Mouse (Mus musculus): ENCODE data around the gene Aplf.

Aplf gene

DNA sequence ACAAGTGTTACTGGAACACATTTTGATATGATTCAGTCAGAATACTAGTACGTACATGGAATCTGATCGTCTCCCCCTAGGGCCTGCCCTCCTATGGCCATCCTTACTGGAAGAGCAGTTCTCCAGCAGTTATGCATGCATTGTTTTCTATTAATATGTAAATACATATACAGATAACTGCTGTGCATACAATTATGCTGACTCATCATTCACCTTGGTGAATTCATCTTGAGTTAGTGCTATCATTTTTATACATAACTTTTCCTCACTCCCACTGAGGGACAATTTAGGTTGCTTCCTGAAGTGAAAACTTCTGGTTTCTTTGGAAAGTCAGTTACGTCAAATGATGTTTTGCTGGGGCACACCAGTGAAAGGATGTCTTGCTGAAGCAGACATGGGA, 48.8 kb downstream of the Aplf start:
- no peak for DNase-seq (ENCODE audit: low spot score)

GRCm38 (mm10) chr6:87621281-87621680, 50.7 kb downstream of the Aplf start:
- no peak for DNase-seq (ENCODE audit: low spot score)

- no peak for DNase-seq (ENCODE audit: low spot score)
Observed at GRCm38 (mm10) chr6:87618021-87618420, 54.0 kb downstream of the Aplf start.

DNA sequence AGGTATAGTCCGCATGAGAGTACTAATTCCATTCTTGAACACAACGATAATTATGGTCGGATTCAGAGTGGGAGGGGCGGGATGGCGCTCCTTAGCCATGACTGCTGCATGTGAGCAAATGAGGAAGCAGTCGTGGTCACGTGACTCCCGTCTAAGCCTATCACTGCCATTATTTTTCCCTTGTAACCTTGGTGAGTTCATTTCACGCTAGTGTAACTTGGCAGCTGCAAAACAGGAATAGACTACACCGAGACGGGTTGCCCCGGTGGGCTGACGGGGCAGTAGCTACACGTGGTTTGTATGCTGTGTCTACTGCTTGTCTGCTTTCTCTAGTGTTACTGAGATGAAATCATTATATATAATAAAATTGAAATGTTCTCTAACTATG, 56.3 kb downstream of the Aplf start:
- DNase-seq (ENCODE audit: low spot score) = no peak

DNA sequence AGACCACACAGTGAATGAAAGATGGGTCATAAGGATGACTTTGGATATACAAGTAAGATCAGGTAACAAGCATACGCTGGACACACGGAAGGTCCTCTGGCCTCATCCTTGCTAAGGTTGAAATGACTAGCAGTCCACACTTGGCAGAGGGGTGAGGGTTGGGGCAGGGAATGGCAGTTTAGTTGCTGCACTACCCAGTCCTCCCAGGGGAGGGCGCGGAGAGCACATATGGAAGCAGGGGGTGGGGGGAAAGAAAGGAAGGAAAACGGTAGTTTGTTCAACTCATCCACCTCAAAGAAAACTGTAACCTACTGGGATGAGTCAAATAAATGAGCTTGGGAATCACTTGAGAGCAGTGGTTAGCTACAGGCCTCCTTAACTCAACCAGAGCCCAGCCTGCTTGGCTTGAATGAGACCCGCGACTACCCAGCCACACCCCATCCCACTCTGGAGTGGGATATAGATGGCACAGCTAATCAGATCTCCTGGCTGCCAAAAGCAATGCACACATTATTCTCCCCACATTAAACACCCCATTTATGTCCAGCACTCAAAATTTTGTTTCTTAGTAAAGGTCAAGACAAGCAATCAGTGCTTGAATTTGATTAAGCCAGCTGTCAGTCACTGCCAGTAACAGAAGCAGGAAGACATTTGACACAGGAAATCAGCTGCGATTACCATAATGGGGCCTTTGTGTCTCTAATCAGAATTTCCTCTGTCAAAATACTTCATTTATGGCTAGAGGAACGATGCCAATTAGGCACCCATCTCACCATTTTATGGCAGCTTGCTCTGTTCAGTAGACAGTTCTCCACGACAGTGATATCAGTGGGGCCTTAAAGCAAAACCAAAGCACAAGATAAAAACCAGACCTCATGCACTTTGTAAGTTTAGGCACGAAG, 56.9 kb downstream of the Aplf start:
- DNase-seq (ENCODE audit: low spot score) = no peak

DNA sequence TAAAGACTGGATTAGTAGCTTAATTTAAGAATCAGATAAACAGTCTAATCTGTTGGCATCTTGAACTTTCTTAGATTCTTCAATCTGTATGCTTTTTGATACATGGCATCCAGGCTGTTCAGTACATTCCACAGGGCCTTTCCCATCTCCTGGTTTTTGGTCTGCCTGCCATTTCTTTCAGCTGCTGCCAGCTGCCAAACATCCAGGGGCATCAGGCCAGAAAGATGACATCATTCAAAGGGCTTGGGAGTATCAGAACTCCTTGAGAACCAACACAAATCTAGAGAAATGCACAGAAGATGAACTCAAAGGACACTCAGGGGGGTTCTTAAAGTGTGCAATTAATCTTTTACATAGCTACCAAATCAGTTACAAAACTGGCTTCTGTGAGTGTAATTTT, 72.2 kb downstream of the Aplf start:
- no peak for DNase-seq (ENCODE audit: low spot score)

- DNase-seq (ENCODE audit: low spot score) = no peak
Observed at GRCm38 (mm10) chr6:87597116-87597833, 74.7 kb downstream of the Aplf start.

DNA sequence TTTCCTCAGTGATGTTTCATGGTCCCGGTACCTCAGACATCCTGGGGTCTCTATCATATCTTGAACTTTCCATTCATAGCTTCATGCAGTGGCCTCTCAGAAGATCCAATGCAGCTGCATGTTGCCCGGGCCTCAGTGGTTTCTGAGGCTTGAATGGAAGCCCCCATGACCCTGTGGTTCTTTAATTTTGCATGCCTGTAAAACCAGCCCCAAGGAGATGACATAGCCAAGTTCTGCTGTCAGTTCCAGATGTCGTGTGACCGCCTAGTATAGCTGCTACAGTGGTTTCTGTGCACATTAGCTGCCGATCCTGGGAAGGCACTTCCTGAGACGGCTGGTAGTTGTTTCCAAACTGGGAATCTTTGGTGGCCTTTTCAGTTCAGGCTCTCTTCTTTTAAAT, 77.8 kb downstream of the Aplf start:
- DNase-seq (ENCODE audit: low spot score) = no peak

- no peak for DNase-seq (ENCODE audit: low spot score)
Observed at GRCm38 (mm10) chr6:87590394-87591281, 81.4 kb downstream of the Aplf start, which contains the start of gene Prokr1. Prokr1 (minus strand) TSS chr6:87590743.

DNA sequence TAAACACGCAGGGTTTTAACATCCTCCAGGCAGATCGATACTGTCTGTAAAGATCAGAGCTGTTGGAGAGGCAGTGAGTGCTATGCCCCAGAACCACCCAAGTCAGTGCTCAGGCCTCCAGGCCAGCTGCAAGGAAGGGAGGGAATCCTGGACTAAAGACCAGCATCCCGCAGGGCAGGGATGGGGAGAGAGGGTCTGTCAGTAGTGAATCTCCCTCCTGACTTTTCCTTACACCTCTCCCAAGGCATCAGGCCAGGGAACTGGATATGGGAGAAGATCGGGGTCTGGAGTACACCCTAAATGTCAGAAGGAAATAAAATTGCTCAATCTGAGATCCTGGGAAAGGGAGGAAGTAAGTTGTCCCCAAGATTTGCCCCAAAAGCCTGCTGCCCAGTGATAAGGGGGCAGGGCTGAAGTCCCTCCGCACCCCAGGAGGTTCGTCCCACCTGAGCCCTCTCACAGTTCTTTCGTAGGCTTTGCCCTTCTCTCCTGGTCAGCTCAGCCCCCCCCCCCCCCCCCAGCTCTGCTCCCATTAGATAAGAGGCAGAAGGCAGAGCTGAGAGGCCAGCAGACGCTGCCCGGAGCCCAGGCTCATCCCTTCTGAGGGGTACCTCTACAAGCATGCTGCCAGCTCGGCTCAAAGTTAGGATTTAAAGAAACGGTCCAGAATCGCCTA, 82.1 kb downstream of the Aplf start:
- DNase-seq (ENCODE audit: low spot score) = no peak

GRCm38 (mm10) chr6:87583991-87584390, 88.0 kb downstream of the Aplf start:
- no peak for DNase-seq (ENCODE audit: low spot score)

DNA sequence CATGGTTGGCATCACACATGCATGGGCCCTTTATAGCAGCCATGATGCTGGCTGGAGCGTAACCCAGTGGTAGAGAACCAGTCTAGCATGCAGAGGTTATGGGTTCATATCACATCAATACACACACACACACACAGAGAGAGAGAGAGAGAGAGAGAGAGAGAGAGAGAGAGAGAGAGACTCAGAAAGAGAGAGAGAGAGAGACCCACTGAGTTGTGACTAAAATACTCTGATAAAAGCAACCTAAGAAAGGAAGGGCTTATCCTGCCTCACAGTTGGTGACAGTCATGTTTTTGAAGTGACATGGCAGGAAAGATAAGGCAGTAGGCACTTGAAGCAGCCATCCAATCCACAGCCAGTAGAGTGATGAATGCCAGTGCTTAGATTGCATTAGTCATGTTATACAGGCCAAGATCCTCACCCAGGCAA, 88.8 kb downstream of the Aplf start:
- DNase-seq (ENCODE audit: low spot score) = no peak

DNA sequence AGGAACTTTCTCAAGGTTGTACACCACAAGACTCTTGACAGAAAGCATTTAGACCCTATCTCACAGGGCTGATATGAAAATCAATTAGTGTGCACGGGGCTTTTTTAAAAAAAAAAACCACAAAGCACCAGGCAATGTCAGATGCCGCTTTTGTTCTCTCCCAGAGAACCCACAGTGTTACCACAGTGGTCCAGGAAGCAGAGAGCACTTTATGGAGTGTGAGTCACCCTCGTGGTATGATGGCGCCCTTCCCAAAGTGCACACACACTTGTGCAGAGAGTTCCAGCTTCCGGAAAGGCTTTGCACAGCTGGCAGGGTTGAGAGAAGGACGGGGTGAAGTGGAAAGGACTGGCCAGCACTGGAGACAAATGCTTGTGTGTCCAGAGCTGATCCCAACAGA, 89.5 kb downstream of the Aplf start:
- DNase-seq (ENCODE audit: low spot score) = no peak

DNA sequence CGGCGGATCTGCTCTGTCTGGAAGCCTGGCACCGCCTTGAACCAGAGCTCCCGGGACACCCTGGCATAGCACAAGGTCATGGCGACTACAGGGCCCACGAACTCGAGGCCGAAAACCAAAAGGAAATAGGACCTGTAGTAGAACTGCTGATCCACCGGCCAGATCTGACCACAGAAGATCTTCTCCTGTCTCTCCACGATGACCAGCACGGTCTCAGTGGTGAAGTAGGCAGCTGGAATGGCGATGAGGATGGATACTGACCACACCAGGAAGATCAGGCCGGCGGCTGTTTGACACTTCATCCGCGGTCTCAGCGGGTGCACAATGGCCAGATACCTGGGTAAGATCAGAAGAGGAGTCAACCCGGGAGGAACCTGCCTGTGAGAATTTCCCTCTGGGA, 90.4 kb downstream of the Aplf start:
- no peak for DNase-seq (ENCODE audit: low spot score)

- DNase-seq (ENCODE audit: low spot score) = no peak
Observed at GRCm38 (mm10) chr6:87581071-87581470, 90.9 kb downstream of the Aplf start.
